Mouse (Mus musculus) megakaryocyte, embryonic 14.5 days (primary cell): Measurements from ENCODE around the gene 1700003H04Rik. TPM values are rescaled to one million over a fixed set of nuclear protein-coding genes. Genes with fewer than 3 reads are reported as not detected.

Experiments used
- H3K27me3 ChIP-seq: replicated peaks from 2 replicates; pipeline ENCODE3; 2012; ENCODE audit warnings: inconsistent platforms
- H3K36me3 ChIP-seq: replicated peaks from 2 replicates; pipeline ENCODE3; 2012; ENCODE audit warnings: low read length, inconsistent platforms, mixed read lengths
- H3K4me1 ChIP-seq: 2 replicates; pipeline ENCODE4 v1.6.1; 2012; ENCODE audit warnings: inconsistent platforms
- H3K4me3 ChIP-seq: replicated peaks from 2 replicates; pipeline ENCODE3; 2012; ENCODE audit warnings: moderate library complexity, mild to moderate bottlenecking, inconsistent platforms
- H3K9me3 ChIP-seq: 2 replicates; pipeline ENCODE4 v1.6.1; 2012; ENCODE audit warnings: inconsistent platforms
- FLI1 ChIP-seq: IDR thresholded peaks from 2 replicates; pipeline ENCODE4 v1.6.1; 2012; ENCODE audit warnings: low read length, inconsistent platforms, mixed read lengths
- GATA1 ChIP-seq: IDR thresholded peaks from 3 replicates; pipeline ENCODE4 v1.6.1; 2012; ENCODE audit warnings: mixed read lengths, low read length, inconsistent platforms, borderline replicate concordance
- polyA plus RNA-seq: library from polyadenylated mRNA; stranded (reverse); fragments of >175 nt; gene quantifications from 2 replicates; pipeline ENCODE4 v1.2.3, GENCODE M21; 2012; ENCODE audit warnings: low replicate concordance; ENCODE audit not compliant: insufficient read depth

1700003H04Rik gene
- polyA plus RNA-seq, 1 experiment, result not detected

DNA sequence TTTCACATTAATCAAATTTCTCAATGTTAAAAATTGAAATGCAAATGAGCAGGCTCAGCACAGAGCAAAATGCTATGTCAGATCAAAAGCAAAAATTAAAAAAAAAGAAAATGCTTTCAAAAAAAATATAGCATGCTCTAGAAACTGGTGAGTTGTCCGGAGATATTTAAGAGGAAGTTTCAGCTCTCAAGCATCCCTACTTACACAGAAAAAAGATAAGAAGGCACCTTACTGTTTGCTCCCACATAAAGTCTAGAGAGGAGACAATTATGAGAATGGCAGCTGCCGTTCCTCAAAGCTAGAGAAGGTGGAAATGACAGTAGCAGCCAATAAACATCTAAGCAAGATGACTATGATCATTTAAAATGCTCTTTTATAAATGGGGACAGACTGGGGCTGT is 25.8 kb downstream of the 1700003H04Rik start:
- TF ChIP-seq FLI1 (no peak), GATA1 (no peak)
- Histone ChIP-seq H3K4me1 (no peaks in the 10 kb centered on the region), H3K27me3 (no peaks in the 10 kb centered on the region), H3K4me3 (no peak overlapping the region), H3K9me3 (no peaks in the 10 kb centered on the region), H3K36me3 (no peaks in the 10 kb centered on the region)

DNA sequence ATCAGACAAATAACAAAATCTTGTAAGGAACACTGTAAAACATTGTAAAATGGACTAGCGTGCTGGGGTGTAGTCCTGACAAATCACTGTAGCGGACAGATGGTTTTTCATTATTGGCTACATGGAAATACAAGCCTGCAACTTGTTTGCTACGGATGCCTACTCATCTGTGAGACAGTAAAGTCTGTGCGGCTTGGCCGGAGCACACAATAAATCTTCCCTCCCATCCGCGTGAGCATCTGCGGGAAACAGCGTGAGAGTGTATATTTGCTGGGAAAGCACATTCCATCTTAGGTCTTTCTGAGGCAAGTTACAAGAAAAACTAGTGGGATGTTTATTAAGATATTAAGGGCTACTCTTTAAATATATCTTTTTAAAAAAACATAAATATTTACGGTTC is 32.0 kb downstream of the 1700003H04Rik start:
- Histone ChIP-seq H3K27me3 (no peaks in the 10 kb centered on the region), H3K36me3 (no peaks in the 10 kb centered on the region), H3K9me3 (no peaks in the 10 kb centered on the region), H3K4me3 (no peak overlapping the region), H3K4me1 (no peaks in the 10 kb centered on the region)
- TF ChIP-seq GATA1 (no peak), FLI1 (no peak)

DNA sequence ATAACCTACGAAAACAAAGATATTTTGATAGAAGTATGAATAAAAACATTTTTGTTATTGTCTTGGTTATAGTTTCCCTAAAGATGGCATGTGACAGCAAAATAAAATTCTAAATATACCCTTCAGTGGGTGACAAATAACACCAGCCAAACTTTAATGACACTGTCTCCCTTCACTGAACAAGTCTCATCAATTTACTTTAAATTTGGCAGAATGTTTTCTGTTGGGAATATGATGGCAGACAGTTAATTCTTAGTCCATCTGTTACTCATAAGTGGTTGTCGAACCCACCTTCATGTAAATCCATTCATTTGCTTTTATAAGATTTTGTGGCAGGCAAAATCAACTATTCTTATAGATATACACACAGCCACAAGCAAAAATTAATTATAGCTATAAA is 42.6 kb downstream of the 1700003H04Rik start:
- TF ChIP-seq FLI1 (no peak), GATA1 (no peak)
- H3K36me3 ChIP-seq, result no peaks in the 10 kb centered on the region
- H3K27me3 ChIP-seq, result no peaks in the 10 kb centered on the region
- H3K4me1 ChIP-seq, result no peaks in the 10 kb centered on the region
- H3K4me3 ChIP-seq, result no peak overlapping the region
- H3K9me3 ChIP-seq, result no peaks in the 10 kb centered on the region

DNA sequence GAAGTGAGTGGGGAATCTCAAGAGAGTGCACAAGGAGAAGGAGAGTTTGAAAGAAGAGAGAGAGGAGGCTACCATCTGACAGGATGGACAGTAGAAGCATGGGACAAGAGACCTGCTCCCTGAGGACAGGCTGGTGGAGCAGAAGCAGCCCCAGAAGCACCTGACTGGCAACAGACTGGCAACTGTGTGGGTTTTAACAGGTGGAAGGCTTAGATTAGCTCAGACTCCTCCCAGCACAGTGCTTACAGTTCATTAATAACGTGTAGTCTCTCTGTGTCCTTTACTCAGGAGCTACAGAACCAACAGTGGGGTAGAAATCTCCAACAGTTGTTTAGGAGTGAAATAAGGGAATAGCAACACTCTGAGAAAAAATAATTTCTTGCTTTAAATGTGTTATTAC is 44.3 kb downstream of the 1700003H04Rik start:
- Histone ChIP-seq H3K36me3 (no peaks in the 10 kb centered on the region), H3K4me3 (no peak overlapping the region), H3K27me3 (no peaks in the 10 kb centered on the region), H3K4me1 (no peaks in the 10 kb centered on the region), H3K9me3 (no peaks in the 10 kb centered on the region)
- no peak for TF ChIP-seq FLI1
- TF ChIP-seq GATA1, result no peak

DNA sequence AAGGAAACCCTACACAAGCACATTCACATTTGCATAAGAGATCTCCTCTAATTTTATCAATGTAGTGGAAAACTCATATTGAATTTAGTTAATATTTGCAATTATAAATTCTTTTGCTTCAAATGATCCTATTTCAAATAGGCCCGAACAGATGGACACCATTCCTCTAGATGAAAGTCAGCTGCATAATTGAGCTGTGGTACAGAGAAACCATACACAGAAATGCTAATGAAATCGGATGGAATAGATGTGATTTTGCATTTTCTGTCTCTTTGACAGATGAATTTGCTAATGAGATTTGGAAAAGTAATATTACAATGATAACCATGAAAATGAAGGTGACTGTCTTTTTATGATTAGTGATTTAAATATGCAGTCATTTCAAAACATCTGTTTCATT is 62.1 kb downstream of the 1700003H04Rik start:
- Histone ChIP-seq H3K4me3 (no peak overlapping the region), H3K4me1 (no peaks in the 10 kb centered on the region), H3K9me3 (no peaks in the 10 kb centered on the region), H3K36me3 (no peaks in the 10 kb centered on the region), H3K27me3 (no peaks in the 10 kb centered on the region)
- no peak for TF ChIP-seq FLI1
- TF ChIP-seq GATA1, result no peak

Other genes with a start within 250 kb of the 1700003H04Rik start
- not detected in 2 replicates for gene 1700006A11Rik, start 155.1 kb downstream of the 1700003H04Rik start, polyA plus RNA-seq